Mouse (Mus musculus): ENCODE data around the gene Stk4.
"Not testable (repeated sequence)": the region's sequence is repeated elsewhere in the genome, so short reads cannot be mapped to it uniquely, and the experiment has no call there.

The Stk4 gene

DNA sequence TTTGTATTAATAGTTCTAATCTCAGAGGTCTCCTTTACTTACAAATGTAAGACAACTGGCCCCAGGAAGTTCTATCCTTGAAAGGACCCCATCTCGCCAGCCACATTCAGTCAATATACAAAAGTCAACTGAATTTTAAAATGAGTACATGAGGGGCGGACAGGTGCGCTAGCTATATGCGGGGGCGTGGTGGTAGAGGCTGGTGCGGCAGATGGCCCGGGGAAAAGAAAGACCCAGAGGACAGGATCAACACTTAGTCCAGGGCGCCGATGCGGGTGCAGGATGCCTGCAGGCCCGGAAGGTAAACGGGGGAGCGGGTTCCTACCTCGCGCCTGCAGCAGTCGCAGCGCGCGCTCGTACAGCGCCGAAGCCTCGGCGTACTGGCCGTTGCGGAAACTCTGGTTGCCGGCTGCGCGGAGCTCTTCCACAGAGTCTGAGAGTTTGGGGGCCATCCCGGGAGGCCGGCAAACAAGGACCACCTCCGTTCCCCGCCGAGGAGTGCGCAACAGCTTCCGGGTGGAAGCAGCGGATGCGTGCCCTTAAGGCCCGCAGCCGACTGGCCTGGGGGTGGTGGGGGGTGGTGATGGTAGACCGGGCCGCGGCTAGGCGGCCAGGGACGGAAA, at the start of gene Stk4:
Gene Stk4 (plus strand): TSS at position 181 of the 623 bp plus-strand sequence.
- in situ Hi-C loops (cut with MboI; ENCODE audit: unreplicated experiment in 2 of 2): no loop called here

GRCm38 (mm10) chr2:164022104-164022503, 48.0 kb upstream of the Stk4 start:
- in situ Hi-C loops (cut with MboI; ENCODE audit: unreplicated experiment in 2 of 2): no loop called here

DNA sequence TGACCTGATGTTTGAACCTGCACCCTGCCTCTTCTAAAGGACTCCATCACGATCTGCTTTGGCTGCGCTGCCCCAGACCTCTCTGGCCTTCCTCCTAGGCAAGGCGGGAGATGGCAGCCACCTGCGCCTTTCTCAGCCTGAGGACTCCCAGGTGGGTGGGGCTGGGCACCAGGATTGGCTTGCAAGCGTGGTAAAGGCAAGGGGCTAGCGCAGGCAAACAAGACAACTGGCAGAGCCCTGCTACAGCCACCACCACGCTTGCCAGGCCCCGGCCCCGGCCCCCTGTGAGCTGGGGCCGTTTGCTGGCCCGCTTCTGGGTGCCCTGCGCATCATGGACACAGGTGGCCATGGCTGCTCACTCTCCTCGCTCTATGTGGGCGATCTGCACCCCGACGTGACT, 45.0 kb upstream of the Stk4 start, which contains the start of gene Pabpc1l:
Gene Pabpc1l (plus strand): TSS at position 301 of the 400 bp plus-strand sequence.
- in situ Hi-C loops (cut with MboI; ENCODE audit: unreplicated experiment in 2 of 2): no loop called here

DNA sequence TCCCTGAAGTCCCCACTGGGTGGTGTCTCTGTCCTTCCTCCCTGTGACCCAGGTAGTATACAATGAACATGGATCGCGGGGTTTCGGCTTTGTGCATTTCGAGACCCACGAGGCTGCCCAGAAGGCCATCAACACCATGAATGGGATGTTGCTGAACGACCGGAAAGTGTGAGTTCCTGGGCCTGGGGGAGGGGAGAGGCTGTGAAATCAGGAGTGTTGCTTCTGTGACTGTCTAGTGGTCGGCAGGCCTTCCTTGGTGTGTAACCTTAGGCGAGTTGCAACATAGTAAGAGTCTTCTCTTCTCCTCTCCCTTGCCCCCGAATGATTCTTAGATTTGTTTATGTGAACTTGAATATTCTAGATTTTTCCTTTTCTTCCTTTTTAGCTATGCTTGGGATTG, 39.0 kb upstream of the Stk4 start:
- in situ Hi-C loops (cut with MboI; ENCODE audit: unreplicated experiment in 2 of 2): no loop called here

- in situ Hi-C loops (cut with MboI; ENCODE audit: unreplicated experiment in 2 of 2): no loop called here
Observed at GRCm38 (mm10) chr2:164032973-164033372, 37.1 kb upstream of the Stk4 start.

GRCm38 (mm10) chr2:164036520-164037019, 33.6 kb upstream of the Stk4 start:
- in situ Hi-C loops (cut with MboI; ENCODE audit: unreplicated experiment in 2 of 2): no loop called here

- in situ Hi-C loops (cut with MboI; ENCODE audit: unreplicated experiment in 2 of 2): no loop called here
Observed at GRCm38 (mm10) chr2:164038407-164039028, 31.6 kb upstream of the Stk4 start.

DNA sequence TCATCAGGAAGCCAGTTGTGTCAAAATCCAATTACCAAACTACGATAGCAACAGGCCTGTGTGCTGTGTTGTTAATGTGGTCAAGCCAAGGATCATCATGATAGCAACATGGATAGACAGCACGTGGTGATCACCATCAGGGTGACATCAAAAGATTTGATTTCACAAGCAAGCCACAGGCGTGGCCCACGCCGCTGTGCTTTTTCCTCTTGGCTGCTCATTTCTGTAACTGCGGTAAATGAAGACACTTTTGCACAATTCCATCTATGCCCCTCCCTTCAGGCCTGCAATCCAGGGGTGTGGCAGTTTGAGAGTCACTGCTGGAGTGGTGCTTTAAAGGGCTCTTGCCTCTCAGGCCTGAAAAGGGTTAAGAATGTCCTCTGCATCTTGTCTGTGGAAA, 29.2 kb upstream of the Stk4 start:
- in situ Hi-C loops (cut with MboI; ENCODE audit: unreplicated experiment in 2 of 2): no loop called here

DNA sequence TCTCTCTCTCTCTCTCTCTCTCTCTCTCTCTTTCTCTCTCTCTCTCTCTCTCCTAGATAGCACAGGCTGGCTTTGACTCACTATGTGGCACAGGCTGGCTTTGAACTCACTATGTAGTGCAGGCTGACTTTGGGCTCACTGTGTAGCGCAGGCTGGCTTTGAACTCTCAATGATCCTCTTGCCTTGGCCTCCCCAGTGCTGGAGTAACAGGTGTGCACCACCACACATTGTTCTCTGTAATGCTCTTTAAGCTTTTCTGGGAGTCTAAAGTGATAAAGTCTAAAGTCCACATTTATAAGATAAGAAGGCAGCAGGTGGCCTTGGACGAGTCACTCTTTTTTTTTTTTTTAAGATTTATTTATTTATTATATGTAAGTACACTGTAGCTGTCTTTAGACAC, 28.6 kb upstream of the Stk4 start:
- in situ Hi-C loops (cut with MboI; ENCODE audit: unreplicated experiment in 2 of 2): no loop called here

GRCm38 (mm10) chr2:164047197-164047690, 22.9 kb upstream of the Stk4 start:
- in situ Hi-C loops (cut with MboI; ENCODE audit: unreplicated experiment in 2 of 2): no loop called here

DNA sequence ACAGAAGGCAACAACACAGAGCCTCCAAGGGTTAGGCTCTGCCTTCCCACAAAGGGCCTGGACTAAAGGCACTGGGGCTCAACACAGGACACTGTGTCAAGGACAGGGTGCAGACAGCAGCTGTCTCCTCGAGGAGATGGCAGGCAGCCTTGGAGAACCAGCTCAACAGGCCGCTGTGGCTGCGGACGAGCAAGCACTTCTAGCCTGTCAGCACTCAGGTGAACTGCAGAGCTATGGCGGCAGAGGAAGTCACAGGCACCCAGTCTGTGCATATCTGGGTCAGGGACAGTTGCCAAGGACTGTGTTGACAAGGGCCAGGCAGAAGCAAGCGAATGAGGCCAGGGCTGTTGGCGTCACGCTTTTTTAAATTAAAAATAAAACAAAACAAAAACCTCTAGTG, 16.4 kb upstream of the Stk4 start:
- in situ Hi-C loops (cut with MboI; ENCODE audit: unreplicated experiment in 2 of 2): no loop called here

- in situ Hi-C loops (cut with MboI; ENCODE audit: unreplicated experiment in 2 of 2): no loop called here
Observed at GRCm38 (mm10) chr2:164054671-164055070, 15.5 kb upstream of the Stk4 start.

DNA sequence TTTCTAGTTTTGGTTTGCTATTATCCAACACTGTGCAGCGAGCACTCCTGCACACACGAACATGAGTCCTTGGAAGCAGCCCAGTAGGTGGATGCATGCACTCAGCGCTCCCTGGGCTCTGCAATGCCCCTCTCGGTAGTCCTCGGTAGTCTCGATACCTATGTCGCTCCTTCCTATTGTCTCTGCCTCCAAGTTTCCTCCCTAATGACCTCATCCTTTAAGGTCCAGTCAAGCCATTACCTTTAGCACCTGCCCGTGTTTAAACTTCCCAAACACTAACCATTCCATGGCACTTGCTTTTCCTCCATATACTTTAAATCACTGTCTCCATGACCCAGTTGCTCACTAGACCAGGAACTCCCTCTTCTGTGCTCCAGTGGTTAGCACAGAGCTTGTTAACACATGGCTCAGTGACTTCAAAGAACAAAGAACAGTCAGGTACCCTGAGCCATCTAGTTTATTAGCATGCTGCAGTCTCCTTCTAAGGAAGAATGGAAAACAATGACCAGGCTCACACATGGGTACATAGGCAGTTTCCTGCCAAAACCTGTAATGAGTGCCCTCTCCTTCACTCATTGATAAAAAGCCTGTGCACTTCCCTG, 10.4 kb upstream of the Stk4 start:
- in situ Hi-C loops (cut with MboI; ENCODE audit: unreplicated experiment in 2 of 2): no loop called here

DNA sequence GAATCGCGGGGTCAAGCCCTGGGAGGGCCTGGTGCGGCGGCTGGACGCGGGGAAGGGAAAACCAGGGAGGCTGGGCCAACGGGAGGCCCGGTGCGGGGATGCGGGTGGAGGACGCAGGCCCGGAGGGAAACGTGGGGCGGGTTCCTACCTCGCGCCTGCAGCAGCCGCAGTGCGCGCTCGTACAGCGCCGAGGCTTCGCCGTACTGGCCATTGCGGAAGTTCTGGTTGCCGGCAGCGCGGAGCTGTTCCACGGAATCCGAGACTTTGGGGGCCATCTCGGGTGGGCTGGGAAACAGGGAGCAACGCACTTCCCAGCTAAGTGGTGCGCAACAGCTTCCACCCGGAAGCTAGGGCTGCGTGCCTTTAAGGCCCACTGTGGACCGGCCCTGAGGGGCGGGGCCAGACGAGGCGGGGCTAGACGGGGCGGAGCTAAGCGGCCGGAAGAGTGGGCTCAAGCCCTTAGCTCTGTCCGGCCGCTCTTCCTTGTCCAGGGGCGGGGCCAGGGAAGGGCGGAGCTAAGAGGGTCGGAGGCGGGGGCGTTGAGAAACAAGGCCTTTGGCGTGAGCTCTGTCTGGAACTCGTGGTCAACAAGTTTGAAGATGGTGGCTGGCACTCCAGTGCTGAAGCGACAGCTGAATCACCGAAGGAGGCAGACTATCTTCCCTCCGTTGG, 779 bp downstream of the Stk4 start, which contains the start of gene Tomm34:
Gene Tomm34 (minus strand): TSS at position 405 of the 672 bp plus-strand sequence.
- in situ Hi-C loops (cut with MboI; ENCODE audit: unreplicated experiment in 2 of 2): no loop called here

GRCm38 (mm10) chr2:164071437-164071820, 1.3 kb downstream of the Stk4 start:
- in situ Hi-C loops (cut with MboI; ENCODE audit: unreplicated experiment in 2 of 2): not testable (repeated sequence)

DNA sequence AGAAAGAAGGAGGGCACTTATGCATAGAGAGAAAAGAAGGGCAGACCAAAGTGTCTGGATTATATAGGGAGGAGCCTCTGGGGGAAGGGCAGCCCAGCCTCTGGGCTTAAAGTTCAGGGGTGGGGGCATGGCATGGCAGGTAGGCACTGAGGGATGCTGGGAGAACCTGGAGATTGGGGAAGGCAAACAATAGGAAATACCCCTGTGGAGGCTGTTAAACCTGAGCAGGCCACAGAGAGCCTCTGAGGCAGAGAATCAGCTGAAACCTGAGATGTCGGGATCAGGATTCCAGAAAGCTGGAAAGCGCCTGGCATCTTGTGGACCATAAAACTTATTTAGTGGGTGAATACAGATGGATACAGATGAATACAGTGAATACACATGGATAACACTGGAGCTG, 2.0 kb downstream of the Stk4 start:
- in situ Hi-C loops (cut with MboI; ENCODE audit: unreplicated experiment in 2 of 2): no loop called here

DNA sequence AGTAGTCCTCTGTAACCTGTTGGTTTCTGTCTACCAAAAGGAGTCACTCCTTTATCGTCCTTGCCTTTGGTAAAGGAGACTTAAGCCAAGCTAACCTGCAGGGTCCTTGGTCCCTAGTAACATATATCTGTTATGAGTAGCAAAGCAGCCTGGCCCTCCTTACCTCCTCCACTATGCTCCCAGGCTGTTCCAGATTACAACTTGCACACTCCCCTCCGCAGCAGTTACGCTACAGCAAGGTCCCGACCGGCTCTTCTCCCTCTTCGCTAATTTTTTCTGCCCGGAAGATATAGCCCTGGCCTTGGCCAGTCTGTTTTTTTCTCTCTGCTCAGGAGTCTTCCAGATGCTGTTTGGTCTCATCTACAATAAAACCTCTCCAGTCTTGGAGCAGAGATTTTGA, 3.0 kb downstream of the Stk4 start:
- in situ Hi-C loops (cut with MboI; ENCODE audit: unreplicated experiment in 2 of 2): no loop called here

DNA sequence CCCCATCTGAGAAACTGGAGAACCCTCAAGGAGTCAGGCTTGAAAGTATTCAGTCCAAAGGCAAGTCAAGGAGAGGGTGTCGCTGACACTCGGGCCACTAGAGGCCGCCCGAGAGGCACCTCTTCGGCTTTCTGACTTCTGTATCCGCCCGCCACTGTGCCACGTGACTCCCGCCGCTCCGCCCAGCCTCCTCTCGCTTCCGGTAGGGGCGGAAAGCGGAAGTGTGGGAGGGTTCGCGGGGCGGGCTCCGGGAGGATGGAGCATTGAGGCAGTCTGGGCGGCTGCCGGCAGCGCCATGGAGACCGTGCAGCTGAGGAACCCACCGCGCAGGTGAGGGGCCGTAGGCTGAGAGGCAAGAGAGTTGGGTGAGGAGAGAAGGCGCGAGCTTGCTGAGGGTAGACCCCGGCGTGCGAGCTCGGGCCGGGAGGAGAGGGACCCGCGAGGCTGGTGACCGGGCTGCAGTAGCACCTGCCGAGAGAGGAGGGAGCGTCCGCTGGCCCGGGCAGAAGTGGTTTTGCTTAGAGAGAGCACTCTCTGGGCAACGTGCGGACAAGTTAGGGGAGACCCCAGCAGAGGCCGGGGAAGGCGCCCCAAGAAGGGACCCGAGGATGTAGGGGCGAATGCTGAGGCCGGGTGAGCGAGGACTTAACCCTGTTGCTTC, 3.9 kb downstream of the Stk4 start:
- in situ Hi-C loops (cut with MboI; ENCODE audit: unreplicated experiment in 2 of 2): no loop called here

GRCm38 (mm10) chr2:164075088-164075487, 5.0 kb downstream of the Stk4 start:
- in situ Hi-C loops (cut with MboI; ENCODE audit: unreplicated experiment in 2 of 2): no loop called here

GRCm38 (mm10) chr2:164076874-164077425, 6.8 kb downstream of the Stk4 start:
- in situ Hi-C loops (cut with MboI; ENCODE audit: unreplicated experiment in 2 of 2): no loop called here
